Mouse (Mus musculus) lung, embryonic 15.5 days (tissue): ENCODE data around the gene Inhbe. TPM values are rescaled to one million over a fixed set of nuclear protein-coding genes. Genes with fewer than 3 reads are reported as not detected.

Experiments
- ATAC-seq: fragments of 200-750 bp; cut with Nextera tagmentation; 2 replicates; pipeline ENCODE4 v1.8.0; 2017; ENCODE audit warnings: moderate number of reproducible peaks, borderline replicate concordance; ENCODE audit not compliant: low FRiP score, low TSS enrichment; ENCODE audit errors: extremely low read depth
- H3K27ac ChIP-seq: fragments of 300-500 bp; sonication (generic); 2 replicates; pipeline ENCODE4 v1.5.1; 2015; ENCODE audit warnings: moderate library complexity, mild to moderate bottlenecking, inconsistent platforms
- H3K27me3 ChIP-seq: fragments of 300-500 bp; sonication (generic); 2 replicates; pipeline ENCODE4 v1.6.1; 2015; ENCODE audit warnings: inconsistent platforms
- H3K36me3 ChIP-seq: fragments of 300-500 bp; sonication (generic); 2 replicates; pipeline ENCODE4 v1.6.1; 2015; ENCODE audit warnings: inconsistent platforms
- H3K4me1 ChIP-seq: fragments of 300-500 bp; sonication (generic); 2 replicates; pipeline ENCODE4 v1.6.1; 2015; ENCODE audit warnings: inconsistent platforms
- H3K4me2 ChIP-seq: fragments of 300-500 bp; sonication (generic); 2 replicates; pipeline ENCODE4 v1.6.1; 2015; ENCODE audit warnings: inconsistent platforms, mild to moderate bottlenecking, moderate library complexity
- H3K4me3 ChIP-seq: fragments of 300-500 bp; sonication (generic); 2 replicates; pipeline ENCODE4 v1.5.1; 2015; ENCODE audit warnings: mild to moderate bottlenecking, inconsistent platforms
- H3K9ac ChIP-seq: fragments of 300-500 bp; sonication (generic); 2 replicates; pipeline ENCODE4 v1.6.1; 2015; ENCODE audit warnings: inconsistent platforms
- H3K9me3 ChIP-seq: fragments of 300-500 bp; sonication (generic); 2 replicates; pipeline ENCODE4 v1.6.1; 2016; ENCODE audit warnings: inconsistent platforms
- WGBS: fragments of 180-500 bp; shearing (Covaris S2); methylation state at CpG from one replicate; pipeline ENCODE4 v1.1.7; 2015; 5-methylcytosine and 5-hydroxymethylcytosine counted together
- polyA plus RNA-seq: library from polyadenylated mRNA; unstranded; fragments of >200 nt; fragmentation: Nextera tagmentation; extraction: Ambion mirVana; gene quantifications from 2 replicates; pipeline ENCODE4 v1.2.1, GENCODE M21; 2015

The Inhbe gene
- polyA plus RNA-seq, 1 experiment from 2014 or later: not detected

- ATAC-seq: no peak
- 79% methylated on average over 7 of the region's 7 CpGs for WGBS
- no peak overlapping the region for H3K4me2 ChIP-seq
- H3K4me3 ChIP-seq: no peak overlapping the region
- peaks cover 14% of the 10 kb centered on the region for H3K4me1 ChIP-seq
- H3K9ac ChIP-seq: no peak overlapping the region
- peaks cover 65% of the 10 kb centered on the region for H3K27me3 ChIP-seq
- H3K9me3 ChIP-seq: no peaks in the 10 kb centered on the region
- H3K36me3 ChIP-seq: peaks cover 32% of the 10 kb centered on the region
- no peak overlapping the region for H3K27ac ChIP-seq
Measured at GRCm38 (mm10) chr10:127330212-127330611, 24.0 kb downstream of the Inhbe start.

GRCm38 (mm10) chr10:127327461-127328145, 26.6 kb downstream of the Inhbe start:
- H3K27me3 ChIP-seq: peaks cover 82% of the 10 kb centered on the region
- peaks cover 19% of the 10 kb centered on the region for H3K4me1 ChIP-seq
- no peak overlapping the region for H3K9ac ChIP-seq
- no peak for ATAC-seq
- H3K9me3 ChIP-seq: no peaks in the 10 kb centered on the region
- no peak overlapping the region for H3K27ac ChIP-seq
- H3K4me3 ChIP-seq: 0 out of 2 replicates have a peak overlapping the region, but pooled peaks have one; percentile 0
- WGBS: 40% methylated on average over 18 of the region's 18 CpGs
- no peak overlapping the region for H3K4me2 ChIP-seq
- H3K36me3 ChIP-seq: peaks cover 19% of the 10 kb centered on the region

- H3K4me3 ChIP-seq: peak overlapping the region; percentile 41
- ATAC-seq: no peak
- H3K4me1 ChIP-seq: peaks cover 19% of the 10 kb centered on the region
- H3K9ac ChIP-seq: peak overlapping the region; percentile 30; the same call in 1 of the 2 replicates
- H3K4me2 ChIP-seq: peak overlapping the region; percentile 77
- H3K27me3 ChIP-seq: peaks cover 76% of the 10 kb centered on the region
- no peak overlapping the region for H3K27ac ChIP-seq
- WGBS: 6% methylated on average over 29 of the region's 29 CpGs
- peaks cover 13% of the 10 kb centered on the region for H3K36me3 ChIP-seq
- H3K9me3 ChIP-seq: no peaks in the 10 kb centered on the region
Measured at GRCm38 (mm10) chr10:127326828-127327227, 27.4 kb downstream of the Inhbe start.

- Histone ChIP-seq H3K9me3 (no peaks in the 10 kb centered on the region), H3K36me3 (peaks cover 8% of the 10 kb centered on the region), H3K27ac (no peak overlapping the region), H3K4me1 (peaks cover 19% of the 10 kb centered on the region), H3K27me3 (peaks cover 76% of the 10 kb centered on the region), H3K9ac (peak overlapping the region; percentile 30; the same call in 1 of the 2 replicates), H3K4me3 (peak overlapping the region; percentile 41), H3K4me2 (peak overlapping the region; percentile 77)
- WGBS: under 1% methylated on average over 49 of the region's 54 CpGs
- peak; percentile 21; the same call in 1 of the 2 replicates for ATAC-seq
Measured at GRCm38 (mm10) chr10:127326017-127326801, 28.0 kb downstream of the Inhbe start.

GRCm38 (mm10) chr10:127325454-127326016, 28.7 kb downstream of the Inhbe start:
- no peak overlapping the region for H3K27ac ChIP-seq
- no peaks in the 10 kb centered on the region for H3K9me3 ChIP-seq
- peaks cover 76% of the 10 kb centered on the region for H3K27me3 ChIP-seq
- no peak overlapping the region for H3K9ac ChIP-seq
- ATAC-seq: no peak
- peak overlapping the region; percentile 41; the same call in 1 of the 2 replicates for H3K4me3 ChIP-seq
- 30% methylated on average over 14 of the region's 14 CpGs for whole genome bisulfite sequencing
- H3K4me2 ChIP-seq: peak overlapping the region; percentile 77; the same call in 1 of the 2 replicates
- H3K36me3 ChIP-seq: peaks cover 1% of the 10 kb centered on the region
- H3K4me1 ChIP-seq: peaks cover 19% of the 10 kb centered on the region

- H3K4me2 ChIP-seq: no peak overlapping the region
- no peak overlapping the region for H3K27ac ChIP-seq
- peaks cover 68% of the 10 kb centered on the region for H3K27me3 ChIP-seq
- no peak for ATAC-seq
- no peaks in the 10 kb centered on the region for H3K36me3 ChIP-seq
- WGBS: 8% methylated on average over 7 of the region's 7 CpGs
- H3K4me1 ChIP-seq: peaks cover 19% of the 10 kb centered on the region
- H3K9me3 ChIP-seq: no peaks in the 10 kb centered on the region
- no peak overlapping the region for H3K9ac ChIP-seq
- no peak overlapping the region for H3K4me3 ChIP-seq
Measured at GRCm38 (mm10) chr10:127324495-127324894, 29.7 kb downstream of the Inhbe start.

- peak overlapping the region; percentile 5; the same call in 1 of the 2 replicates for H3K4me2 ChIP-seq
- peaks cover 19% of the 10 kb centered on the region for H3K4me1 ChIP-seq
- 64% methylated on average over 17 of the region's 17 CpGs for whole genome bisulfite sequencing
- no peaks in the 10 kb centered on the region for H3K9me3 ChIP-seq
- no peak overlapping the region for H3K27ac ChIP-seq
- no peak overlapping the region for H3K9ac ChIP-seq
- ATAC-seq: no peak
- H3K4me3 ChIP-seq: no peak overlapping the region
- H3K36me3 ChIP-seq: no peaks in the 10 kb centered on the region
- H3K27me3 ChIP-seq: peaks cover 56% of the 10 kb centered on the region
Measured at GRCm38 (mm10) chr10:127323131-127323855, 30.9 kb downstream of the Inhbe start.

- Histone ChIP-seq H3K4me2 (no peak overlapping the region), H3K27ac (no peak overlapping the region), H3K4me3 (no peak overlapping the region), H3K27me3 (peaks cover 49% of the 10 kb centered on the region), H3K4me1 (peaks cover 19% of the 10 kb centered on the region), H3K9me3 (no peaks in the 10 kb centered on the region), H3K9ac (no peak overlapping the region), H3K36me3 (no peaks in the 10 kb centered on the region)
- ATAC-seq: no peak
- WGBS: 65% methylated on average over 4 of the region's 4 CpGs
Measured at GRCm38 (mm10) chr10:127322669-127323068, 31.5 kb downstream of the Inhbe start.

GRCm38 (mm10) chr10:127322178-127322577, 32.0 kb downstream of the Inhbe start:
- H3K9me3 ChIP-seq: no peaks in the 10 kb centered on the region
- no peak overlapping the region for H3K4me2 ChIP-seq
- no peak overlapping the region for H3K9ac ChIP-seq
- H3K36me3 ChIP-seq: no peaks in the 10 kb centered on the region
- no peak overlapping the region for H3K27ac ChIP-seq
- H3K4me1 ChIP-seq: peaks cover 19% of the 10 kb centered on the region
- no peak for ATAC-seq
- 39% methylated on average over 13 of the region's 13 CpGs for WGBS
- H3K4me3 ChIP-seq: no peak overlapping the region
- peaks cover 44% of the 10 kb centered on the region for H3K27me3 ChIP-seq

GRCm38 (mm10) chr10:127321621-127322020, 32.6 kb downstream of the Inhbe start, which contains the start of gene Arhgap9:
TSS of gene Arhgap9 (plus strand) at chr10:127321964.
- 55% methylated on average over 3 of the region's 3 CpGs for WGBS
- H3K4me1 ChIP-seq: peaks cover 15% of the 10 kb centered on the region
- no peak for ATAC-seq
- no peak within 1 kb of the TSS for H3K27ac ChIP-seq
- H3K27me3 ChIP-seq: peaks cover 39% of the 10 kb centered on the region
- H3K36me3 ChIP-seq: no peaks in the 10 kb centered on the region
- no peak within 1 kb of the TSS for H3K9ac ChIP-seq
- no peaks in the 10 kb centered on the region for H3K9me3 ChIP-seq
- H3K4me3 ChIP-seq: no peak within 1 kb of the TSS
- H3K4me2 ChIP-seq: no peak within 1 kb of the TSS

- H3K9ac ChIP-seq: no peak overlapping the region
- H3K4me2 ChIP-seq: no peak overlapping the region
- 67% methylated on average over 7 of the region's 7 CpGs for WGBS
- no peak for ATAC-seq
- H3K27me3 ChIP-seq: peaks cover 22% of the 10 kb centered on the region
- H3K4me1 ChIP-seq: 0 out of 2 replicates have a peak, but pooled peaks cover 5% of the 10 kb centered on the region
- no peak overlapping the region for H3K4me3 ChIP-seq
- no peak overlapping the region for H3K27ac ChIP-seq
- H3K36me3 ChIP-seq: no peaks in the 10 kb centered on the region
- no peaks in the 10 kb centered on the region for H3K9me3 ChIP-seq
Measured at GRCm38 (mm10) chr10:127319969-127320368, 34.2 kb downstream of the Inhbe start.
